Mouse (Mus musculus) layer of hippocampus, adult 18-20 months (tissue): ENCODE results near the gene Cbfa2t2. TPM values are rescaled to one million over a fixed set of nuclear protein-coding genes. Genes with fewer than 3 reads are reported as not detected.
A peak's percentile ranks its signal among the peaks of the same experiment; 100 is the strongest.
"Not testable (repeated sequence)": the region's sequence is repeated elsewhere in the genome, so short reads cannot be mapped to it uniquely, and the experiment has no call there.

Experiments used
- DNase-seq, 2 experiments: peaks; one replicate each; pipeline ENCODE4 v3.0.0; 2022; ENCODE audit warnings: low spot score in 2 of 2
- total RNA-seq, 2 experiments: library from RNA; stranded (reverse); gene quantifications; 2 replicates each; pipeline ENCODE4 v1.2.3; 2021

Cbfa2t2 gene
- total RNA-seq, 2 experiments from 2014 or later: 47.9 to 48.9 TPM

- no peak for DNase-seq
These were observed 29.6 kb downstream of the Cbfa2t2 start for GRCm38 (mm10) chr2:154465914-154466335.

GRCm38 (mm10) chr2:154467139-154467538, 30.9 kb downstream of the Cbfa2t2 start:
- no peak for DNase-seq

GRCm38 (mm10) chr2:154474251-154475061, 38.2 kb downstream of the Cbfa2t2 start:
- DNase-seq: peak in 1 of 2 experiments; percentile 12

- no peak for DNase-seq
These were observed 38.7 kb downstream of the Cbfa2t2 start for GRCm38 (mm10) chr2:154475062-154475349.

GRCm38 (mm10) chr2:154475861-154476260, 39.6 kb downstream of the Cbfa2t2 start:
- no peak for DNase-seq

GRCm38 (mm10) chr2:154477028-154477427, 40.7 kb downstream of the Cbfa2t2 start:
- DNase-seq: peak in 1 of 2 experiments; percentile 51

GRCm38 (mm10) chr2:154491788-154492187, 55.5 kb downstream of the Cbfa2t2 start:
- DNase-seq: peak in 1 of 2 experiments; percentile 15

GRCm38 (mm10) chr2:154493559-154493958, 57.3 kb downstream of the Cbfa2t2 start:
- DNase-seq: not testable (repeated sequence)

- no peak for DNase-seq
These were observed 58.7 kb downstream of the Cbfa2t2 start for GRCm38 (mm10) chr2:154495021-154495420.

- DNase-seq: no peak
These were observed 62.3 kb downstream of the Cbfa2t2 start for GRCm38 (mm10) chr2:154498571-154498970.

GRCm38 (mm10) chr2:154499717-154500247, 63.5 kb downstream of the Cbfa2t2 start:
- DNase-seq: no peak

GRCm38 (mm10) chr2:154500758-154501157, 64.5 kb downstream of the Cbfa2t2 start:
- no peak for DNase-seq

- DNase-seq: no peak
These were observed 70.8 kb downstream of the Cbfa2t2 start for GRCm38 (mm10) chr2:154507076-154507475.

- peak in 1 of 2 experiments; percentile 25 for DNase-seq
These were observed 71.4 kb downstream of the Cbfa2t2 start for GRCm38 (mm10) chr2:154507566-154508283.

- no peak for DNase-seq
These were observed 72.2 kb downstream of the Cbfa2t2 start for GRCm38 (mm10) chr2:154508450-154508849.

- DNase-seq: no peak
These were observed 73.9 kb downstream of the Cbfa2t2 start for GRCm38 (mm10) chr2:154510141-154510540.

- no peak for DNase-seq
These were observed 80.7 kb downstream of the Cbfa2t2 start for GRCm38 (mm10) chr2:154516944-154517343.

GRCm38 (mm10) chr2:154517424-154517823, 81.1 kb downstream of the Cbfa2t2 start:
- no peak for DNase-seq

- no peak for DNase-seq
These were observed 85.2 kb downstream of the Cbfa2t2 start for GRCm38 (mm10) chr2:154521449-154521848.

- DNase-seq: no peak
These were observed 86.1 kb downstream of the Cbfa2t2 start for GRCm38 (mm10) chr2:154522334-154522733.

GRCm38 (mm10) chr2:154525285-154525684, 89.0 kb downstream of the Cbfa2t2 start:
- peak; percentile 58 to 82 for DNase-seq

GRCm38 (mm10) chr2:154526531-154526930, 90.2 kb downstream of the Cbfa2t2 start:
- no peak for DNase-seq
